Mouse (Mus musculus): ENCODE measurements at regions not wholly inside any gene's neighbourhood (a gene's known extent, or its start where the extent isn't known, plus 50 kb on each side); places are given as distances from the start of the nearest gene placed in this dataset.
A peak's percentile ranks its signal among the peaks of the same experiment; 100 is the strongest.
"Not testable (repeated sequence)": the region's sequence is repeated elsewhere in the genome, so short reads cannot be mapped to it uniquely, and the experiment has no call there.

- no peak for DNase-seq (ENCODE audit: low spot score)
Measured at GRCm38 (mm10) chr14:45806726-45807280, 148.9 kb upstream of the Ddhd1 start.

- no peak for DNase-seq (ENCODE audit: low spot score)
Measured at GRCm38 (mm10) chr14:45807767-45808166, 149.8 kb upstream of the Ddhd1 start.

- no peak for DNase-seq (ENCODE audit: low spot score)
Measured at GRCm38 (mm10) chr14:45809491-45809890, 151.5 kb upstream of the Ddhd1 start.

- no peak for DNase-seq (ENCODE audit: low spot score)
Measured at GRCm38 (mm10) chr14:45810101-45810500, 152.2 kb upstream of the Ddhd1 start.

GRCm38 (mm10) chr14:45810630-45811029 is 152.7 kb upstream of the Ddhd1 start:
- DNase-seq (ENCODE audit: low spot score): no peak

GRCm38 (mm10) chr14:45815598-45815997 is 157.7 kb upstream of the Ddhd1 start:
- DNase-seq (ENCODE audit: low spot score): no peak

GRCm38 (mm10) chr14:45816611-45817010 is 158.7 kb upstream of the Ddhd1 start:
- DNase-seq (ENCODE audit: low spot score): not testable (repeated sequence)

GRCm38 (mm10) chr14:45817756-45818155 is 159.8 kb upstream of the Ddhd1 start:
- no peak for DNase-seq (ENCODE audit: low spot score)

GRCm38 (mm10) chr14:45824601-45825000 is 166.7 kb upstream of the Ddhd1 start:
- peak; percentile 25 for DNase-seq (ENCODE audit: low spot score)

- no peak for DNase-seq (ENCODE audit: low spot score)
Measured at GRCm38 (mm10) chr14:45826023-45826422, 168.1 kb upstream of the Ddhd1 start.

GRCm38 (mm10) chr14:45827096-45827495 is 169.2 kb upstream of the Ddhd1 start:
- DNase-seq (ENCODE audit: low spot score): no peak

- no peak for DNase-seq (ENCODE audit: low spot score)
Measured at GRCm38 (mm10) chr14:45830457-45830856, 172.5 kb upstream of the Ddhd1 start.

- no peak for DNase-seq (ENCODE audit: low spot score)
Measured at GRCm38 (mm10) chr14:45837039-45837438, 179.1 kb upstream of the Ddhd1 start.

GRCm38 (mm10) chr14:45843829-45844228 is 185.9 kb upstream of the Ddhd1 start:
- DNase-seq (ENCODE audit: low spot score): no peak

GRCm38 (mm10) chr14:45850588-45850987 is 192.6 kb upstream of the Ddhd1 start:
- no peak for DNase-seq (ENCODE audit: low spot score)

- peak; percentile 69 for DNase-seq (ENCODE audit: low spot score)
Measured at GRCm38 (mm10) chr14:45878428-45878827, 220.5 kb upstream of the Ddhd1 start.

- peak; percentile 64 for DNase-seq (ENCODE audit: low spot score)
Measured at GRCm38 (mm10) chr14:45920783-45921182, 262.8 kb upstream of the Ddhd1 start.

GRCm38 (mm10) chr14:45943581-45943980 is 285.6 kb upstream of the Ddhd1 start:
- no peak for DNase-seq (ENCODE audit: low spot score)

- no peak for DNase-seq (ENCODE audit: low spot score)
Measured at GRCm38 (mm10) chr14:45944101-45944500, 286.2 kb upstream of the Ddhd1 start.

- DNase-seq (ENCODE audit: low spot score): peak; percentile 18
Measured at GRCm38 (mm10) chr14:45944506-45944905, 286.6 kb upstream of the Ddhd1 start.

- DNase-seq (ENCODE audit: low spot score): peak; percentile 62
Measured at GRCm38 (mm10) chr14:45956624-45957023, 298.7 kb upstream of the Ddhd1 start.

- no peak for DNase-seq (ENCODE audit: low spot score)
Measured at GRCm38 (mm10) chr14:45962474-45962873, 304.5 kb upstream of the Ddhd1 start.

GRCm38 (mm10) chr14:45964043-45964442 is 306.1 kb upstream of the Ddhd1 start:
- no peak for DNase-seq (ENCODE audit: low spot score)

GRCm38 (mm10) chr14:45983206-45983857 is 325.4 kb upstream of the Ddhd1 start:
- no peak for DNase-seq (ENCODE audit: low spot score)

Data from embryo, embryonic 10 days (tissue).